Mouse (Mus musculus) v-Abl transformed pro-B cells (cell line): ENCODE results near the gene Naaladl2.

Experiments used
- in situ Hi-C, 2 experiments: fragments of 400-800 bp; cut with MboI; formaldehyde crosslinking; loops; one replicate each; pipeline ENCODE4 v1.15.1; 2025; ENCODE audit not compliant: unreplicated experiment in 2 of 2

The Naaladl2 gene

GRCm38 (mm10) chr3:24982111-24982510 lies 161.9 kb downstream of the Naaladl2 start:
- in situ Hi-C loops: no loop called here

- in situ Hi-C loops: no loop called here
Measured at GRCm38 (mm10) chr3:24942170-24942569, 201.9 kb downstream of the Naaladl2 start.

GRCm38 (mm10) chr3:24938507-24939182 lies 205.4 kb downstream of the Naaladl2 start:
- in situ Hi-C loops: no loop called here

- in situ Hi-C loops: no loop called here
Measured at GRCm38 (mm10) chr3:24921811-24922210, 222.2 kb downstream of the Naaladl2 start.

- in situ Hi-C loops: no loop called here
Measured at GRCm38 (mm10) chr3:24921401-24921800, 222.7 kb downstream of the Naaladl2 start.

- in situ Hi-C loops: no loop called here
Measured at GRCm38 (mm10) chr3:24905425-24905960, 238.6 kb downstream of the Naaladl2 start.

GRCm38 (mm10) chr3:24888801-24889200 lies 255.3 kb downstream of the Naaladl2 start:
- in situ Hi-C loops: no loop called here

GRCm38 (mm10) chr3:24872254-24872653 lies 271.8 kb downstream of the Naaladl2 start:
- in situ Hi-C loops: no loop called here

- in situ Hi-C loops: no loop called here
Measured at GRCm38 (mm10) chr3:24852936-24853335, 291.1 kb downstream of the Naaladl2 start.

GRCm38 (mm10) chr3:24796739-24797138 lies 347.3 kb downstream of the Naaladl2 start:
- in situ Hi-C loops: no loop called here

GRCm38 (mm10) chr3:24787451-24788148 lies 356.5 kb downstream of the Naaladl2 start:
- in situ Hi-C loops: no loop called here

GRCm38 (mm10) chr3:24784108-24784507 lies 360.0 kb downstream of the Naaladl2 start:
- in situ Hi-C loops: no loop called here

GRCm38 (mm10) chr3:24783462-24783829 lies 360.6 kb downstream of the Naaladl2 start:
- in situ Hi-C loops: no loop called here

GRCm38 (mm10) chr3:24782784-24783461 lies 361.1 kb downstream of the Naaladl2 start:
- in situ Hi-C loops: no loop called here

GRCm38 (mm10) chr3:24781687-24782086 lies 362.4 kb downstream of the Naaladl2 start:
- in situ Hi-C loops: no loop called here

- in situ Hi-C loops: no loop called here
Measured at GRCm38 (mm10) chr3:24778416-24778815, 365.6 kb downstream of the Naaladl2 start.

GRCm38 (mm10) chr3:24749055-24749454 lies 395.0 kb downstream of the Naaladl2 start:
- in situ Hi-C loops: no loop called here

GRCm38 (mm10) chr3:24747182-24747856 lies 396.7 kb downstream of the Naaladl2 start:
- in situ Hi-C loops: no loop called here

GRCm38 (mm10) chr3:24743946-24744345 lies 400.1 kb downstream of the Naaladl2 start:
- in situ Hi-C loops: no loop called here

GRCm38 (mm10) chr3:24719181-24719749 lies 424.8 kb downstream of the Naaladl2 start:
- in situ Hi-C loops: no loop called here
